Mouse (Mus musculus): ENCODE data around the gene Fam78b. TPM values are rescaled to one million over a fixed set of nuclear protein-coding genes. Genes with fewer than 3 reads are reported as not detected.

Gene Fam78b
- total RNA-seq, 1 experiment: 0.98 TPM

DNA sequence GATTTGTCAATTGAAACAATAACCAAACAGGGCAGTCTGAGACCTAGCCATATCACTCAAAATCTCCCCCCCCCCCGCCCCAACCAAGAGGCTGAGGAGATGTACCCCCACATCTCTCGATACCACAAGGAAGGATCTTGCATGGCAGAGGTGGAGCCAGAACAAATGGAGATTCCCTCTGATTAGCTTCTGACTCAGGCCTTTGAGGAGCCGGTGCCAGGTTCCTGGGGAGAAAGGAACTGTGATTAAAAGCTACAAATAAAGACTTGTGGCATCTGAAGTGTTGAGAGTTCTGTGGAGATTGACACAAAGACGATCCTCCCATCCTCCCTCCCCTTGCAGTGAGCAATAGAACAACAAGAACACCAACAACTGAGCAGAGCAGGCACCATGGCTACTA lies 113.9 kb downstream of the Fam78b start:
- no peak overlapping the region for H3K9ac ChIP-seq (ENCODE audit: insufficient read depth, low read depth, low read length, poor library complexity, severe bottlenecking)
- in situ Hi-C loops (cut with MboI; ENCODE audit: low sequenced_read_pairs in 2 of 2, unreplicated experiment in 2 of 2): no loop called here
- no peak overlapping the region for H3K4me3 ChIP-seq (ENCODE audit: insufficient read depth in 1 of 2, low read depth in 1 of 2, low read length in 2 of 2, poor library complexity in 1 of 2, severe bottlenecking in 1 of 2)
- H3K36me3 ChIP-seq (ENCODE audit: control insufficient read depth, insufficient read depth, low read length, poor library complexity, severe bottlenecking): no peaks in the 10 kb centered on the region
- no peak overlapping the region for H3K27ac ChIP-seq (ENCODE audit: insufficient read depth, low read depth, low read length, poor library complexity, severe bottlenecking)
- TF ChIP-seq HCFC1 (IDR thresholded peaks at IDR 0.05; ENCODE audit: borderline replicate concordance, insufficient read depth, low read length): no peak
- no peak for TF ChIP-seq ZNF384 (IDR thresholded peaks at IDR 0.05; ENCODE audit: low read depth, low read length)
- TF ChIP-seq MAFK (IDR thresholded peaks at IDR 0.05; ENCODE audit: insufficient read depth, low read depth, low read length): no peak
- no peak for TF ChIP-seq ZC3H11A (IDR thresholded peaks at IDR 0.05; ENCODE audit: borderline replicate concordance, low read depth, low read length)
- no peak for TF ChIP-seq CHD2 (IDR thresholded peaks at IDR 0.05; ENCODE audit: low read depth, low read length)
- H3K9me3 ChIP-seq (ENCODE audit: control insufficient read depth, insufficient read depth, low read depth, low read length): no peaks in the 10 kb centered on the region
- no peaks in the 10 kb centered on the region for H3K4me1 ChIP-seq (ENCODE audit: control insufficient read depth in 2 of 2, insufficient read depth in 2 of 2, low read length in 2 of 2, poor library complexity in 1 of 2)
- no peak for DNase-seq (ENCODE audit: low read depth, low spot score)

GRCm38 (mm10) chr1:167116733-167117132 lies 115.5 kb downstream of the Fam78b start:
- Histone ChIP-seq H3K4me1 (ENCODE audit: control insufficient read depth in 2 of 2, insufficient read depth in 2 of 2, low read length in 2 of 2, poor library complexity in 1 of 2) (no peaks in the 10 kb centered on the region), H3K27ac (ENCODE audit: insufficient read depth, low read depth, low read length, poor library complexity, severe bottlenecking) (no peak overlapping the region), H3K36me3 (ENCODE audit: control insufficient read depth, insufficient read depth, low read length, poor library complexity, severe bottlenecking) (no peaks in the 10 kb centered on the region), H3K9me3 (ENCODE audit: control insufficient read depth, insufficient read depth, low read depth, low read length) (no peaks in the 10 kb centered on the region), H3K9ac (ENCODE audit: insufficient read depth, low read depth, low read length, poor library complexity, severe bottlenecking) (no peak overlapping the region), H3K4me3 (ENCODE audit: insufficient read depth in 1 of 2, low read depth in 1 of 2, low read length in 2 of 2, poor library complexity in 1 of 2, severe bottlenecking in 1 of 2) (no peak overlapping the region)
- TF ChIP-seq CHD2 (IDR thresholded peaks at IDR 0.05; ENCODE audit: low read depth, low read length): no peak
- no peak for TF ChIP-seq MAFK (IDR thresholded peaks at IDR 0.05; ENCODE audit: insufficient read depth, low read depth, low read length)
- no peak for TF ChIP-seq ZNF384 (IDR thresholded peaks at IDR 0.05; ENCODE audit: low read depth, low read length)
- no peak for TF ChIP-seq ZC3H11A (IDR thresholded peaks at IDR 0.05; ENCODE audit: borderline replicate concordance, low read depth, low read length)
- TF ChIP-seq HCFC1 (IDR thresholded peaks at IDR 0.05; ENCODE audit: borderline replicate concordance, insufficient read depth, low read length): no peak
- in situ Hi-C loops (cut with MboI; ENCODE audit: low sequenced_read_pairs in 2 of 2, unreplicated experiment in 2 of 2): no loop called here
- DNase-seq (ENCODE audit: low read depth, low spot score): no peak

DNA sequence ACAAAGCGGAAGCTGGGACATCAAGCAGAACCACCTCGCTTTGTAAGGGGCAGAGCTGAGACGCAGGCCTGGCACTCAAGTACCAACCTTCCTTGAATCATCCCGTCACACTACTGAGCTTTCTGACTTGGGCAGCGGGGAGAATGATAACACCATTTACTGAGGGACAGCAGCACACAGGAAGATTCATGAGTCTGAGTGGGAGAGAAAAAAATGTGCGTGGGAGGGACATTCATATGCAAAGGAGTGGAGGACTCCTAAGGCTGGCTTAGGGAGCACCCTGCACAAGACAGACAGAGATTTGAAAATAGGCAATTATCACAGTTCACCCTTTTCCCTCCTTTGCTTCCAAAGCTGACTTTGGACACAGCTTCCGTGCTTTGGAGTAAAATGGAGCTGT lies 117.8 kb downstream of the Fam78b start:
- H3K27ac ChIP-seq (ENCODE audit: insufficient read depth, low read depth, low read length, poor library complexity, severe bottlenecking): no peak overlapping the region
- in situ Hi-C loops (cut with MboI; ENCODE audit: low sequenced_read_pairs in 2 of 2, unreplicated experiment in 2 of 2): no loop called here
- H3K4me3 ChIP-seq (ENCODE audit: insufficient read depth in 1 of 2, low read depth in 1 of 2, low read length in 2 of 2, poor library complexity in 1 of 2, severe bottlenecking in 1 of 2): no peak overlapping the region
- no peak overlapping the region for H3K9ac ChIP-seq (ENCODE audit: insufficient read depth, low read depth, low read length, poor library complexity, severe bottlenecking)
- no peaks in the 10 kb centered on the region for H3K9me3 ChIP-seq (ENCODE audit: control insufficient read depth, insufficient read depth, low read depth, low read length)
- H3K36me3 ChIP-seq (ENCODE audit: control insufficient read depth, insufficient read depth, low read length, poor library complexity, severe bottlenecking): no peaks in the 10 kb centered on the region
- no peaks in the 10 kb centered on the region for H3K4me1 ChIP-seq (ENCODE audit: control insufficient read depth in 2 of 2, insufficient read depth in 2 of 2, low read length in 2 of 2, poor library complexity in 1 of 2)
- DNase-seq (ENCODE audit: low read depth, low spot score): no peak
- no peak for TF ChIP-seq ZC3H11A (IDR thresholded peaks at IDR 0.05; ENCODE audit: borderline replicate concordance, low read depth, low read length)
- no peak for TF ChIP-seq ZNF384 (IDR thresholded peaks at IDR 0.05; ENCODE audit: low read depth, low read length)
- no peak for TF ChIP-seq HCFC1 (IDR thresholded peaks at IDR 0.05; ENCODE audit: borderline replicate concordance, insufficient read depth, low read length)
- no peak for TF ChIP-seq CHD2 (IDR thresholded peaks at IDR 0.05; ENCODE audit: low read depth, low read length)
- TF ChIP-seq MAFK (IDR thresholded peaks at IDR 0.05; ENCODE audit: insufficient read depth, low read depth, low read length): no peak

- Histone ChIP-seq H3K9ac (ENCODE audit: insufficient read depth, low read depth, low read length, poor library complexity, severe bottlenecking) (no peak overlapping the region), H3K4me3 (ENCODE audit: insufficient read depth in 1 of 2, low read depth in 1 of 2, low read length in 2 of 2, poor library complexity in 1 of 2, severe bottlenecking in 1 of 2) (no peak overlapping the region), H3K27ac (ENCODE audit: insufficient read depth, low read depth, low read length, poor library complexity, severe bottlenecking) (no peak overlapping the region), H3K9me3 (ENCODE audit: control insufficient read depth, insufficient read depth, low read depth, low read length) (no peaks in the 10 kb centered on the region), H3K36me3 (ENCODE audit: control insufficient read depth, insufficient read depth, low read length, poor library complexity, severe bottlenecking) (no peaks in the 10 kb centered on the region), H3K4me1 (ENCODE audit: control insufficient read depth in 2 of 2, insufficient read depth in 2 of 2, low read length in 2 of 2, poor library complexity in 1 of 2) (no peaks in the 10 kb centered on the region)
- TF ChIP-seq ZNF384 (IDR thresholded peaks at IDR 0.05; ENCODE audit: low read depth, low read length) (no peak), MAFK (IDR thresholded peaks at IDR 0.05; ENCODE audit: insufficient read depth, low read depth, low read length) (no peak), HCFC1 (IDR thresholded peaks at IDR 0.05; ENCODE audit: borderline replicate concordance, insufficient read depth, low read length) (no peak), ZC3H11A (IDR thresholded peaks at IDR 0.05; ENCODE audit: borderline replicate concordance, low read depth, low read length) (no peak), CHD2 (IDR thresholded peaks at IDR 0.05; ENCODE audit: low read depth, low read length) (no peak)
- in situ Hi-C loops (cut with MboI; ENCODE audit: low sequenced_read_pairs in 2 of 2, unreplicated experiment in 2 of 2): no loop called here
- no peak for DNase-seq (ENCODE audit: low read depth, low spot score)
These were observed 118.2 kb downstream of the Fam78b start for GRCm38 (mm10) chr1:167119439-167119838.

DNA sequence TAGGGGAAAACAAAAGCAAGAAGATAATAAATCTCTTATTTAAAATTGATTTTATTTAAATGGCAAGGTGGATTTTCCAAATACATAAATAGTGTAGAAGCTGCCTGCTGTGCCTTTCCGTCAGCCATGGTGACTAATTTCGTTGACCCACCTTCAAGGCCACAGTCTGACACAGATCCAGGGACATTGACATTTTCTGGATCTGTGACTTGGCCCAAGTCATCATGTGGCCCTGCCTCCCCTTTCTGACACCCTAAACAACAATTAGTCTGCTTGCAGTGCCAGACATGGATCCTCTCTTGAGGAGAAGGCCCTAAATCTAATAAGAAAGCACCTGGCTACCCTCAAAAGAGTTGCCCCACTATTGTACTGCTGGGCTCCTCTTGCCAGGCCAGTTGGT lies 121.2 kb downstream of the Fam78b start:
- no peaks in the 10 kb centered on the region for H3K36me3 ChIP-seq (ENCODE audit: control insufficient read depth, insufficient read depth, low read length, poor library complexity, severe bottlenecking)
- H3K27ac ChIP-seq (ENCODE audit: insufficient read depth, low read depth, low read length, poor library complexity, severe bottlenecking): no peak overlapping the region
- no peaks in the 10 kb centered on the region for H3K9me3 ChIP-seq (ENCODE audit: control insufficient read depth, insufficient read depth, low read depth, low read length)
- no peak overlapping the region for H3K9ac ChIP-seq (ENCODE audit: insufficient read depth, low read depth, low read length, poor library complexity, severe bottlenecking)
- no peak for DNase-seq (ENCODE audit: low read depth, low spot score)
- in situ Hi-C loops (cut with MboI; ENCODE audit: low sequenced_read_pairs in 2 of 2, unreplicated experiment in 2 of 2): no loop called here
- no peak overlapping the region for H3K4me3 ChIP-seq (ENCODE audit: insufficient read depth in 1 of 2, low read depth in 1 of 2, low read length in 2 of 2, poor library complexity in 1 of 2, severe bottlenecking in 1 of 2)
- H3K4me1 ChIP-seq (ENCODE audit: control insufficient read depth in 2 of 2, insufficient read depth in 2 of 2, low read length in 2 of 2, poor library complexity in 1 of 2): no peaks in the 10 kb centered on the region
- TF ChIP-seq ZNF384 (IDR thresholded peaks at IDR 0.05; ENCODE audit: low read depth, low read length): no peak
- TF ChIP-seq ZC3H11A (IDR thresholded peaks at IDR 0.05; ENCODE audit: borderline replicate concordance, low read depth, low read length): no peak
- TF ChIP-seq CHD2 (IDR thresholded peaks at IDR 0.05; ENCODE audit: low read depth, low read length): no peak
- TF ChIP-seq HCFC1 (IDR thresholded peaks at IDR 0.05; ENCODE audit: borderline replicate concordance, insufficient read depth, low read length): no peak
- no peak for TF ChIP-seq MAFK (IDR thresholded peaks at IDR 0.05; ENCODE audit: insufficient read depth, low read depth, low read length)
